Mouse (Mus musculus) intestine, postnatal 0 days (tissue): Measurements from ENCODE around the gene Slc16a14. TPM values are rescaled to one million over a fixed set of nuclear protein-coding genes. Genes with fewer than 3 reads are reported as not detected.

Experiments used
- ATAC-seq: fragments of 200-750 bp; cut with Nextera tagmentation; 2 replicates; pipeline ENCODE4 v1.8.0; 2017; ENCODE audit warnings: mild to moderate bottlenecking, moderate TSS enrichment, moderate library complexity
- H3K27ac ChIP-seq: fragments of 300-500 bp; sonication (generic); 2 replicates; pipeline ENCODE4 v1.5.1; 2014; ENCODE audit warnings: mild to moderate bottlenecking, low read depth, low read length, moderate library complexity
- H3K27me3 ChIP-seq: fragments of 300-500 bp; sonication (generic); replicated peaks from 2 replicates; pipeline ENCODE4 v1.6.1; 2014; ENCODE audit warnings: low read length, mixed read lengths; ENCODE audit not compliant: control insufficient read depth, insufficient read depth
- H3K36me3 ChIP-seq: fragments of 300-500 bp; sonication (generic); 2 replicates; pipeline ENCODE4 v1.6.1; 2014; ENCODE audit warnings: mild to moderate bottlenecking, moderate library complexity; ENCODE audit not compliant: control insufficient read depth, insufficient read depth
- H3K4me1 ChIP-seq: fragments of 300-500 bp; sonication (generic); replicated peaks from 2 replicates; pipeline ENCODE4 v1.6.1; 2014; ENCODE audit warnings: antibody characterized with exemption, low read length, mixed read lengths; ENCODE audit not compliant: control insufficient read depth, insufficient read depth
- H3K4me2 ChIP-seq: fragments of 300-500 bp; sonication (generic); replicated peaks from 2 replicates; pipeline ENCODE4 v1.6.1; 2014; ENCODE audit warnings: low read depth, mild to moderate bottlenecking, moderate library complexity
- H3K4me3 ChIP-seq: fragments of 300-500 bp; sonication (generic); 2 replicates; pipeline ENCODE4 v1.5.1; 2014; ENCODE audit warnings: low read depth, low read length
- H3K9ac ChIP-seq: fragments of 300-500 bp; sonication (generic); 2 replicates; pipeline ENCODE4 v1.6.1; 2014; ENCODE audit warnings: mild to moderate bottlenecking, low read depth, low read length
- H3K9me3 ChIP-seq: fragments of 300-500 bp; sonication (generic); 2 replicates; pipeline ENCODE4 v1.6.1; 2016; ENCODE audit warnings: mixed run types; ENCODE audit not compliant: control insufficient read depth
- CTCF ChIP-seq: sonication (generic); IDR thresholded peaks from 2 replicates; pipeline ENCODE4 v1.5.1; 2016; ENCODE audit warnings: low read depth, mild to moderate bottlenecking, control low read depth, antibody characterized with exemption, moderate library complexity
- WGBS: fragments of 180-500 bp; shearing (Covaris S2); extraction: QIAGEN DNeasy Blood & Tissue Kit; methylation state at CpG from one replicate; pipeline ENCODE4 v1.1.7; 2014; 5-methylcytosine and 5-hydroxymethylcytosine counted together
- polyA plus RNA-seq: library from polyadenylated mRNA; unstranded; fragments of >200 nt; fragmentation: Nextera tagmentation; extraction: Ambion mirVana; gene quantifications from 2 replicates; pipeline ENCODE4 v1.2.1, GENCODE M21; 2015

The Slc16a14 gene
- polyA plus RNA-seq, 1 experiment from 2014 or later, result 0.04 TPM

- peak; percentile 27; the same call in 1 of the 2 replicates for TF ChIP-seq CTCF
- Histone ChIP-seq H3K4me1 (0 out of 2 replicates have a peak, but pooled peaks cover 5% of the 10 kb centered on the region), H3K27ac (no peak overlapping the region), H3K9ac (no peak overlapping the region), H3K9me3 (no peaks in the 10 kb centered on the region), H3K36me3 (no peaks in the 10 kb centered on the region), H3K4me2 (no peak overlapping the region), H3K27me3 (no peaks in the 10 kb centered on the region), H3K4me3 (no peak overlapping the region)
- no peak for ATAC-seq
- whole genome bisulfite sequencing, result 96% methylated on average over 3 of the region's 3 CpGs
Observed at GRCm38 (mm10) chr1:84866706-84867230, 68.2 kb downstream of the Slc16a14 start.

GRCm38 (mm10) chr1:84866231-84866630 is 68.7 kb downstream of the Slc16a14 start:
- WGBS, result 90% methylated on average over 6 of the region's 6 CpGs

GRCm38 (mm10) chr1:84864645-84865044 is 70.3 kb downstream of the Slc16a14 start:
- Histone ChIP-seq H3K4me3 (no peak overlapping the region), H3K4me2 (no peak overlapping the region), H3K27me3 (no peaks in the 10 kb centered on the region), H3K9ac (no peak overlapping the region), H3K9me3 (no peaks in the 10 kb centered on the region), H3K27ac (no peak overlapping the region), H3K36me3 (no peaks in the 10 kb centered on the region), H3K4me1 (0 out of 2 replicates have a peak, but pooled peaks cover 3% of the 10 kb centered on the region)
- 24% methylated on average over 2 of the region's 2 CpGs for WGBS
- no peak for TF ChIP-seq CTCF
- ATAC-seq, result no peak

More at GRCm38 (mm10) chr1:84866231-84866630, 68.7 kb downstream of the Slc16a14 start:
- no peaks in the 10 kb centered on the region for H3K27me3 ChIP-seq
- H3K9me3 ChIP-seq, result no peaks in the 10 kb centered on the region
- H3K27ac ChIP-seq, result no peak overlapping the region
- ATAC-seq, result no peak
- no peak for TF ChIP-seq CTCF
- H3K36me3 ChIP-seq, result no peaks in the 10 kb centered on the region
- H3K4me3 ChIP-seq, result no peak overlapping the region
- 0 out of 2 replicates have a peak, but pooled peaks cover 3% of the 10 kb centered on the region for H3K4me1 ChIP-seq
- no peak overlapping the region for H3K4me2 ChIP-seq
- H3K9ac ChIP-seq, result no peak overlapping the region

GRCm38 (mm10) chr1:84861255-84861630 is 73.7 kb downstream of the Slc16a14 start:
- H3K27me3 ChIP-seq, result no peaks in the 10 kb centered on the region
- H3K4me3 ChIP-seq, result no peak overlapping the region
- H3K4me1 ChIP-seq, result 0 out of 2 replicates have a peak, but pooled peaks cover 3% of the 10 kb centered on the region
- no peaks in the 10 kb centered on the region for H3K9me3 ChIP-seq
- H3K4me2 ChIP-seq, result no peak overlapping the region
- no peak for ATAC-seq
- 70% methylated on average over 1 of the region's 1 CpGs for WGBS
- no peaks in the 10 kb centered on the region for H3K36me3 ChIP-seq
- no peak overlapping the region for H3K27ac ChIP-seq
- no peak for TF ChIP-seq CTCF
- H3K9ac ChIP-seq, result no peak overlapping the region

DNA sequence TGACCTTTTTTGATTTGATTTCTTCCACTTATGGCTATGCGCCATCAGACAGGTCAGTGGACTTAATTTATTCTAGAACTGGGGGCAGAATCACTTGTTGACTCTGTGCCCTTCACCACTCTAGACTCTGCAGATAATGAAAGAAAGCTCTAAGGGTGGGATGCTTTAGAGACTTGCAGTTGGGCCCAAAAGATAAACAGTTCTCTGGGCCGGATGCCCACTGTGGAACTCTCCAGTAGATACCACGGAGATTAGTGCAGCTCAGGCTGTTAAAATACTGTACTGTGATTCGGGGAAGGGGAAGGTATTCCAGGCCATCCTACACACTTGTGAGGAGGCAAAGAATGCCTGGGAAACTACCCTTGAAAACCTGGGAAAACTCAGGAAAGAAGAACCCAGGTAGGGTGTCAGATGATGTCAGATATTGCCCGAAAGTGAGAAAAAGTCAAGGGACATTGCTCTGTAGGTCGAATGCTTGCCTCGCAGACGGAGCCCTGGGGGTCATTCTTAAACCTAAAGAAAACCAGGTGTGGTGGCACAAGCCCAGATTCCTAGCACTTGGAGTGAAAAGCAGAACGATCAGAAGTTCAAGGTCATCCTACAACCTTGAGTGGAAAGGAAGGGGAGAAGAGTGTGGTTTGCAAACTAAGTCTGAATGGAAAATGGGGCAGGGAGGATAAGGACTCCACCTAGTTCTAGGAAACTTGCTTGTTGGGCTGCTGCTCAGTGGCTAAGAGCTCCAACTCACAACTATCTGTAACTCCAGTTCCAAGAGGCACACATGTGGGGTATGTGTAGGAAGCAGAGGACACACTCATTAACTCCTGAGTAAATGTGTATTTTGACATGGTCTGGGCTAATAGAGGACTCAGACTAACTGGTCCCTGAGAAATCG is 74.3 kb downstream of the Slc16a14 start:
- Histone ChIP-seq H3K36me3 (no peaks in the 10 kb centered on the region), H3K9ac (no peak overlapping the region), H3K4me3 (no peak overlapping the region), H3K4me1 (0 out of 2 replicates have a peak, but pooled peaks cover 3% of the 10 kb centered on the region), H3K27me3 (no peaks in the 10 kb centered on the region), H3K27ac (no peak overlapping the region), H3K4me2 (no peak overlapping the region), H3K9me3 (no peaks in the 10 kb centered on the region)
- no peak for TF ChIP-seq CTCF
- no peak for ATAC-seq
- 77% methylated on average over 10 of the region's 10 CpGs for WGBS

DNA sequence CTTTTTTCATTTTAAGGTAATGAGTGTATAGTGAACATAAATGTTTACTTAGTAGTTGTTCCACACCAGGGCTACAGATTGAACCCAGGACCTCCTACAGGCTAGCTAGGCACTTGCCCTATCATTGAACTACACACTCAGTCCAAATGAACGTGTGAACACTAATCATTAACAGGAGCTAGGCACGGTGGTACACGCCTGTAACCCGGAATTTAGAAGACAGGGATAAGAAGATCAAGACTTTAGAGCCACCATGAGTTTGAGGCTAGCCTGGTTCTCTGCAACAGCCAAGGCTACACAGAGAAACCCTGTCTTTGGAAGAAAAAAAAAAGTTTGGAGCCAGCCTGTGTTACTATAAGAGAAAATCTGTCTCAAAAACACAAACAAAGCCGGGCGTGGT is 75.3 kb downstream of the Slc16a14 start:
- Histone ChIP-seq H3K9ac (no peak overlapping the region), H3K9me3 (no peaks in the 10 kb centered on the region), H3K27me3 (no peaks in the 10 kb centered on the region), H3K4me1 (0 out of 2 replicates have a peak, but pooled peaks cover under 1% of the 10 kb centered on the region), H3K36me3 (no peaks in the 10 kb centered on the region), H3K4me2 (no peak overlapping the region), H3K27ac (no peak overlapping the region), H3K4me3 (no peak overlapping the region)
- TF ChIP-seq CTCF, result no peak
- 76% methylated on average over 6 of the region's 6 CpGs for WGBS
- ATAC-seq, result no peak

Other genes with a start within 250 kb of the Slc16a14 start
- gene Dner, start 238.9 kb downstream of the Slc16a14 start, polyA plus RNA-seq, result 2.1 and 2.7 TPM in 2 replicates
- gene Fbxo36, start 95.3 kb downstream of the Slc16a14 start, polyA plus RNA-seq, result 14.4 and 18.5 TPM in 2 replicates
- 40.7 and 46.4 TPM in 2 replicates for gene Trip12, start 94.6 kb downstream of the Slc16a14 start, polyA plus RNA-seq
- not detected in 2 replicates for gene Gm10553, start 165.0 kb upstream of the Slc16a14 start, polyA plus RNA-seq
- not detected in 2 replicates for gene A530032D15Rik, start 174.7 kb upstream of the Slc16a14 start, polyA plus RNA-seq